Mouse (Mus musculus): ENCODE measurements at regions not wholly inside any gene's neighbourhood (a gene's known extent, or its start where the extent isn't known, plus 50 kb on each side); places are given as distances from the start of the nearest gene placed in this dataset.

GRCm38 (mm10) chr11:64655162-64655561 lies 218.7 kb upstream of the F930015N05Rik start:
- no peak for DNase-seq (ENCODE audit: low read depth, low spot score)

DNA sequence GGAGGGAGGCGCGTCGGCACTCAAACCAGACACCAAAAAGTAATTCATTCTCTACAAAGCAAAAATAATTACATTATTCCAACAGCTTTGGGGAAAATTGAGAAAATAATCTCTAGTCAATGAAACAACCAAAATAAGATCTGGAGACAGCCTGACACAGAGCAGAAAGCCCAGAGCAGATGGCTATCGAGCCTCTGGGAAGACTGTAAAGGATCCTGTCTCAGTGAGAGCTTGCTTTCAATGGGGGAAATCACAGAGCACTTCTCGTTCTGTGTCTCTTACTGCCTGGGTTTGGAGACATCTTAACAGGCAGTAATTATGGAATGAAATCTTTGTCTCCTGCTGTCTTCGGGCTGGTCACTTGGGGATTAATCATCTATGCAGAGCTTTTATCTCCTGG lies 226.7 kb upstream of the F930015N05Rik start:
- DNase-seq (ENCODE audit: low read depth, low spot score): no peak

DNA sequence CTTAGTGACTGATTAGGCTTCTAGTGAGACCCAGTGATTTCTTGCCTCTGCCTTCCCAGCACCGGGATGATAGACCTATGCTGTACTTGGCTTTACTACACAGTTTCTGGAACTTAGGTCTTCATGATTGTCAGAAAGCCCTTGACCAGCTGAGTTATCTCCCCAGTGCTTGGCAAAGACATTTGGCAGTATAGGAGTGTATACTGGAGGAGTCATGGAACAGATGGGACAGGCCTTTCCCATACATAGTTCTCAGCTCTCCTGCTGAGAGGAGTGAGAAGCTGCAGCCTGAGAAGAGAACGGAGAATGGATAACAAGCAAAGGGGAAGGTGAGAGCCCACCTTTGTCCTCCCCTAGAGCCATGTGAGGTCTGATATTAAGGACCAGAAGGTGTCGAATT lies 230.6 kb upstream of the F930015N05Rik start:
- DNase-seq (ENCODE audit: low read depth, low spot score): no peak

DNA sequence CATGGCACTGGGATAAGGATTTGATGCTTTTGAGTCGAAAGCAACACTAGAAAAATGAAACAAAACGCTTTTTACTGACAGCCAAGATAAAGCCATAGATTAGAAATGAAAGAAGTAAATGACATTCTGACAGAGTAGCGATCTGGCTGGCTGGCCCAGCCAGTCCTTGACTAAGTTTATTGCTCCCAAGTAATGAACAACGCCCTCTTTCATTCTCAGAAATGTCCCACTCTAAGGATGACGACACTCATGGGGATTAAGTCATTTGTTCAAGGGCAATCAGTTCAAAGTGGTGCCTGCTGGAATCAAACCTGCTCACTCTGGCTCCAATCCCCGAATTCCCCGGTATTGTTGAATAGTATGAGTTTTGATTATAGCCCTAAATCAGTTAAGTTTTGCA lies 231.1 kb upstream of the F930015N05Rik start:
- no peak for DNase-seq (ENCODE audit: low read depth, low spot score)

GRCm38 (mm10) chr11:64671898-64672297 lies 235.4 kb upstream of the F930015N05Rik start:
- DNase-seq (ENCODE audit: low read depth, low spot score): no peak

DNA sequence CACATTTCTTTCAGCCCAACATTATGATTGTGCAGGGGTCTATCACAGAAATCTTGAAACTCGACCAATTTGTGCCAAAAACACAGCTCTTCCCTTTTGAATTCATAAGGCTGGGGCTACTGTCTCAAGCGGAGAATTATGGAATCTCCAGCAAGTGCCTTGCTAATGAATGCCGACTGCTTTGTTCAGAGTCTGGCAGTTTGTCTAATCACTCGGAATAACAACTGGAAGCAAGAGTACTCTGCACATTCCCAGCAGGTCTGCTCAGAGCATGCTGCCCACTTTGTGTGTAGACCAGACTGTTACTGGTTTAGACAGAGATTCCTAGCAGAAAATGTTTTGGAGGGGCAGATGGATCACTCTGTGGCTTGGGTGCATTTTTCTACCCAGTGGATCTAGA lies 237.1 kb upstream of the F930015N05Rik start:
- DNase-seq (ENCODE audit: low read depth, low spot score): no peak

DNA sequence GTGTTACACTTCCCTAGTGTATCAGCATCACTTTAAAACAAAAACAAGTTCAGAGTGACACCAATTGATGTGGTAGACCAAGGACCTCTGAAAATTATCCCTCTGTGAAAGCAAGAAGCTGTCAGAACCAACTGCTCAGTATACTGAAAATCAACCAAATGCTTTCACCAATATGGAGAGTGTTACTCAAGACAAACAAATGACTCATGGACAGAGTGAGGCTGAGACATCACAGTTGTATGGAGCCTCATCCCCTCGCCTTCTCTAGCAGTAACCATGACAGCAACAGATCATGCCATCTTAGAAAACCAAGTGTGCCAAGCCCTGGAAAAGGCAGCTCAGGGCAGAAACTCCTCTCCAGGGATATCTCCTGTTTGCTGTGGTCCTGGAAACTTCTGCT lies 267.3 kb upstream of the F930015N05Rik start:
- peak; percentile 5 for DNase-seq (ENCODE audit: low read depth, low spot score)

- DNase-seq (ENCODE audit: low read depth, low spot score): no peak
Observed at GRCm38 (mm10) chr11:64711801-64712200, 267.0 kb upstream of the Elac2 start.

GRCm38 (mm10) chr11:64715182-64715581 lies 263.7 kb upstream of the Elac2 start:
- peak; percentile 8 for DNase-seq (ENCODE audit: low read depth, low spot score)

- peak; percentile 34 for DNase-seq (ENCODE audit: low read depth, low spot score)
Observed at GRCm38 (mm10) chr11:64718316-64719085, 260.3 kb upstream of the Elac2 start.

GRCm38 (mm10) chr11:64726249-64726648 lies 252.6 kb upstream of the Elac2 start:
- no peak for DNase-seq (ENCODE audit: low read depth, low spot score)

GRCm38 (mm10) chr11:64727841-64728421 lies 250.9 kb upstream of the Elac2 start:
- no peak for DNase-seq (ENCODE audit: low read depth, low spot score)

GRCm38 (mm10) chr11:64738948-64739347 lies 239.9 kb upstream of the Elac2 start:
- DNase-seq (ENCODE audit: low read depth, low spot score): no peak

- DNase-seq (ENCODE audit: low read depth, low spot score): peak; percentile 9
Observed at GRCm38 (mm10) chr11:64743753-64744152, 235.1 kb upstream of the Elac2 start.

GRCm38 (mm10) chr11:64746146-64746545 lies 232.7 kb upstream of the Elac2 start:
- no peak for DNase-seq (ENCODE audit: low read depth, low spot score)

GRCm38 (mm10) chr11:64749976-64750375 lies 228.9 kb upstream of the Elac2 start:
- no peak for DNase-seq (ENCODE audit: low read depth, low spot score)

DNA sequence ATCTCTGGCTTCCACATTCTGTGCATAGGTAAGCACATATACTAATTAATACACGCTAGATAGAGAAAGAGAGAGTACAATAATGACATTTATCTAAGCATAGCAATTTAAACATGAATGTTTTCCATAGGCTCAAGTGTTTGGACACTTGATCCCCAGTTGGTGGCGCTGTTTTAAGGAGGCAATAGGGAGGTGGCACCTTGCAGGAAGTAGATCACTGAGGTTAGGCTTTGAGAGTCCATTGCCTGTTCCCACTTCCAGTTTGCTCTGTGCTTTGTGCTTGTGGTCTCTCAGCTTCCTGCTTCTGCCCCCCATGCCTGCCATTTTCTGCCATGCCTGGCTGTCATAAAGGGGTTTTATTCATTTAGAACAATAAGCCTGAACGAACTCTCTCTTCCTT lies 226.5 kb upstream of the Elac2 start:
- DNase-seq (ENCODE audit: low read depth, low spot score): no peak

DNA sequence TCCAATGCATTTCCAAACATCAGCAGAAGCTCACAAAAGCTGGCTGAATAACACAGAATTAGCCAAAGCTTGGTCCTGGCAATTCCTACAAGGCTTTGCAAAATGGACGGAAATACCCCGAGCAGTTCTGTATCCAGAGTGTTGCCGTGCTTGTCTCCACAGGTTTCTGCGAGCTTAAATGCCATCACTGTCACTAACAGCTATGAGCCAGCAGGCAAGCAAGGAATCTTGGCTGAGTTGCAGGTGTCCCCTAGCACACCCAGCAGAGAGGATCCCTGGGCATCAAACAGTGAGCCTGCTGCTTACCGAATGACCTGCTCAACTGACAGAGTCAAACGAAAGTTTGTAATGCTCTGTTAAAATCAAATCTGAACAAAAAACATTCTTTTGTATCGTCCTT lies 226.0 kb upstream of the Elac2 start:
- no peak for DNase-seq (ENCODE audit: low read depth, low spot score)

GRCm38 (mm10) chr11:64754076-64754475 lies 224.8 kb upstream of the Elac2 start:
- DNase-seq (ENCODE audit: low read depth, low spot score): no peak

- no peak for DNase-seq (ENCODE audit: low read depth, low spot score)
Observed at GRCm38 (mm10) chr11:64755563-64755962, 223.3 kb upstream of the Elac2 start.

GRCm38 (mm10) chr11:64760626-64761025 lies 218.2 kb upstream of the Elac2 start:
- DNase-seq (ENCODE audit: low read depth, low spot score): no peak

- DNase-seq (ENCODE audit: low read depth, low spot score): no peak
Observed at GRCm38 (mm10) chr11:64762755-64763154, 216.1 kb upstream of the Elac2 start.

DNA sequence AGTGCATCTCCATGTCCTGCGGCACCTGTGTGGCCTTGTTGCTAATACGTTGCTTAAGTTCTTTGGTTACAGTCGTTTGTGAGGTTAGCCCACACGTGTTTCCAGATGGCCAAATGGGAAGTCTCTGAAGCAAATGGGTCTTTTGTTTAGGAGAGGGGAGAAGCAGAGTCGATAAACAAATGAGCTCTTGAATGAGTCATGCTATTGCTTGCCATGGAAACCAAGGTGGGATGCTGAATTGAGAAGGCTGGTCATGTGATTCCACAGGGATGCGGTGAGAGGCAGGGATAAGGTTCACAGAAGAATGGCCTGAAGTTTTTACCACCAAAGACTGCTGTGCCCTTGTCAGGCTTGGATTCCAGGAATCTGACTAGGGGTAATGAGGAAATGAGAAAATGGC lies 214.8 kb upstream of the Elac2 start:
- no peak for DNase-seq (ENCODE audit: low read depth, low spot score)
